Mouse (Mus musculus) spleen, adult 2 months (tissue): ENCODE data around the gene Pla2g4b.

Experiments used
- CTCF ChIP-seq: fragments of 200-500 bp; IDR thresholded peaks from 2 replicates; pipeline ENCODE4 v1.5.1; 2011; ENCODE audit warnings: mild to moderate bottlenecking, inconsistent platforms; ENCODE audit not compliant: insufficient read depth, insufficient read length, insufficient replicate concordance; ENCODE audit errors: extremely low read depth
- POLR2A ChIP-seq: fragments of 200-500 bp; IDR thresholded peaks from 2 replicates; pipeline ENCODE4 v1.6.1; 2011; ENCODE audit warnings: low read depth, low read length, inconsistent platforms

- TF ChIP-seq POLR2A (no peak), CTCF (peak; percentile 39; the same call in 1 of the 2 replicates)
Observed at GRCm38 (mm10) chr2:120049632-120050274, 16.5 kb downstream of the Pla2g4b start.
